Mouse (Mus musculus) midbrain, embryonic 10.5 days (tissue): ENCODE data around the gene Xlr3c. TPM values are rescaled to one million over a fixed set of nuclear protein-coding genes. Genes with fewer than 3 reads are reported as not detected.
"Not testable (repeated sequence)": the region's sequence is repeated elsewhere in the genome, so short reads cannot be mapped to it uniquely, and the experiment has no call there.

ENCODE experiments used
- DNase-seq: peaks from one replicate; pipeline ENCODE4 v3.0.0-alpha.2; 2017; ENCODE audit warnings: low spot score
- H3K27ac ChIP-seq: fragments of 300-500 bp; sonication (generic); replicated peaks from 2 replicates; pipeline ENCODE4 v1.5.1; 2016; ENCODE audit warnings: mild to moderate bottlenecking
- H3K27me3 ChIP-seq: fragments of 300-500 bp; sonication (generic); 2 replicates; pipeline ENCODE4 v1.6.1; 2016; ENCODE audit warnings: low read depth, mild to moderate bottlenecking; ENCODE audit not compliant: poor library complexity, severe bottlenecking
- H3K36me3 ChIP-seq: fragments of 300-500 bp; sonication (generic); 2 replicates; pipeline ENCODE4 v1.6.1; 2016; ENCODE audit warnings: mild to moderate bottlenecking, moderate library complexity
- H3K4me1 ChIP-seq: fragments of 300-500 bp; sonication (generic); 2 replicates; pipeline ENCODE4 v1.6.1; 2016
- H3K4me3 ChIP-seq: fragments of 300-500 bp; sonication (generic); 2 replicates; pipeline ENCODE4 v1.5.1; 2016; ENCODE audit warnings: mild to moderate bottlenecking, moderate library complexity
- H3K9me3 ChIP-seq: fragments of 300-500 bp; sonication (generic); replicated peaks from 2 replicates; pipeline ENCODE4 v1.6.1; 2016; ENCODE audit warnings: mild to moderate bottlenecking
- WGBS: fragments of 180-500 bp; shearing (Covaris S2); methylation state at CpG from one replicate; pipeline ENCODE4 v1.1.7; 2016; 5-methylcytosine and 5-hydroxymethylcytosine counted together
- polyA plus RNA-seq: library from polyadenylated mRNA; unstranded; fragments of >200 nt; fragmentation: Nextera tagmentation; extraction: Ambion mirVana; gene quantifications from 2 replicates; pipeline ENCODE4 v1.2.1, GENCODE M21; 2016

The Xlr3c gene
- polyA plus RNA-seq = not detected in 2 replicates

- H3K4me3 ChIP-seq, H3K36me3 ChIP-seq, H3K27me3 ChIP-seq, H3K9me3 ChIP-seq, H3K4me1 ChIP-seq, H3K27ac ChIP-seq, DNase-seq: not testable (repeated sequence)
- 90% methylated on average over 14 of the region's 14 CpGs for WGBS
Measured at GRCm38 (mm10) chrX:73265270-73265669, at the start of gene Xlr3c. Gene Xlr3c (minus strand): TSS chrX:73265390.

- DNase-seq = no peak
- 48% methylated on average over 3 of the region's 3 CpGs for WGBS
- H3K4me3 ChIP-seq = no peak overlapping the region
Measured at GRCm38 (mm10) chrX:73312522-73312921, 47.3 kb upstream of the Xlr3c start.

GRCm38 (mm10) chrX:73295745-73296144 lies 30.6 kb upstream of the Xlr3c start:
- H3K4me1 ChIP-seq, H3K4me3 ChIP-seq, H3K9me3 ChIP-seq, H3K27me3 ChIP-seq, DNase-seq, H3K36me3 ChIP-seq, H3K27ac ChIP-seq: not testable (repeated sequence)
- whole genome bisulfite sequencing = 84% methylated on average over 8 of the region's 10 CpGs

More at GRCm38 (mm10) chrX:73312522-73312921, 47.3 kb upstream of the Xlr3c start:
- no peaks in the 10 kb centered on the region for H3K36me3 ChIP-seq
- peaks cover 4% of the 10 kb centered on the region; the same call in 1 of the 2 replicates for H3K27me3 ChIP-seq
- H3K27ac ChIP-seq = no peak overlapping the region
- no peaks in the 10 kb centered on the region for H3K9me3 ChIP-seq
- H3K4me1 ChIP-seq = no peaks in the 10 kb centered on the region

GRCm38 (mm10) chrX:73292876-73293275 lies 27.7 kb upstream of the Xlr3c start, which contains the start of the genes Xlr5a and Xlr5c:
Gene Xlr5a (minus strand): TSS chrX:73292976.
Gene Xlr5c (minus strand): TSS chrX:73292976.
- not testable (repeated sequence) for H3K36me3 ChIP-seq, H3K27me3 ChIP-seq, H3K27ac ChIP-seq, DNase-seq, H3K4me3 ChIP-seq, H3K4me1 ChIP-seq, H3K9me3 ChIP-seq
- 91% methylated on average over 15 of the region's 17 CpGs for WGBS

- 89% methylated on average over 1 of the region's 2 CpGs for WGBS
Measured at GRCm38 (mm10) chrX:73262428-73262827, 2.8 kb downstream of the Xlr3c start.

GRCm38 (mm10) chrX:73242821-73243325 lies 22.3 kb downstream of the Xlr3c start, which contains the start of gene Xlr4c:
Gene Xlr4c (minus strand): TSS chrX:73243130.
- H3K4me3 ChIP-seq, H3K27ac ChIP-seq, DNase-seq, H3K36me3 ChIP-seq, H3K9me3 ChIP-seq, H3K27me3 ChIP-seq, H3K4me1 ChIP-seq: not testable (repeated sequence)
- 84% methylated on average over 14 of the region's 14 CpGs for WGBS

More at GRCm38 (mm10) chrX:73262428-73262827, 2.8 kb downstream of the Xlr3c start:
- H3K36me3 ChIP-seq, H3K27ac ChIP-seq, H3K4me1 ChIP-seq, H3K9me3 ChIP-seq, DNase-seq, H3K4me3 ChIP-seq, H3K27me3 ChIP-seq: not testable (repeated sequence)

GRCm38 (mm10) chrX:73229288-73229687 lies 35.9 kb downstream of the Xlr3c start:
- WGBS = 41% methylated on average over 3 of the region's 3 CpGs

GRCm38 (mm10) chrX:73228606-73229214 lies 36.5 kb downstream of the Xlr3c start:
- Histone ChIP-seq H3K4me3 (peak overlapping the region; percentile 72), H3K27ac (peak overlapping the region; percentile 88), H3K36me3 (no peaks in the 10 kb centered on the region), H3K9me3 (no peaks in the 10 kb centered on the region), H3K27me3 (peaks cover 20% of the 10 kb centered on the region), H3K4me1 (peaks cover 8% of the 10 kb centered on the region)
- 20% methylated on average over 41 of the region's 51 CpGs for WGBS
- peak; percentile 40 for DNase-seq

More at GRCm38 (mm10) chrX:73229288-73229687, 35.9 kb downstream of the Xlr3c start:
- peak overlapping the region; percentile 88; the same call in 1 of the 2 replicates for H3K27ac ChIP-seq
- H3K4me3 ChIP-seq = peak overlapping the region; percentile 72
- no peaks in the 10 kb centered on the region for H3K36me3 ChIP-seq
- H3K9me3 ChIP-seq = no peaks in the 10 kb centered on the region
- H3K4me1 ChIP-seq = peaks cover 8% of the 10 kb centered on the region
- DNase-seq = no peak
- H3K27me3 ChIP-seq = peaks cover 20% of the 10 kb centered on the region

GRCm38 (mm10) chrX:73227914-73228605 lies 37.1 kb downstream of the Xlr3c start, which contains the start of gene F8a:
Gene F8a (plus strand): TSS chrX:73228291.
- H3K27ac ChIP-seq = peak within 1 kb of the TSS; percentile 88
- DNase-seq = peak; percentile 82
- WGBS = 15% methylated on average over 38 of the region's 39 CpGs
- peaks cover 8% of the 10 kb centered on the region for H3K4me1 ChIP-seq
- H3K9me3 ChIP-seq = no peaks in the 10 kb centered on the region
- no peaks in the 10 kb centered on the region for H3K36me3 ChIP-seq
- peaks cover 20% of the 10 kb centered on the region for H3K27me3 ChIP-seq
- H3K4me3 ChIP-seq = peak within 1 kb of the TSS; percentile 72

GRCm38 (mm10) chrX:73225365-73225764 lies 39.8 kb downstream of the Xlr3c start:
- Histone ChIP-seq H3K27me3 (peaks cover 20% of the 10 kb centered on the region), H3K4me1 (peaks cover 8% of the 10 kb centered on the region), H3K36me3 (no peaks in the 10 kb centered on the region), H3K9me3 (no peaks in the 10 kb centered on the region), H3K4me3 (no peak overlapping the region), H3K27ac (no peak overlapping the region)
- 53% methylated on average over 1 of the region's 1 CpGs for WGBS
- DNase-seq = no peak

GRCm38 (mm10) chrX:73213819-73214564 lies 51.2 kb downstream of the Xlr3c start, which contains the start of gene Xlr4b:
Gene Xlr4b (plus strand): TSS chrX:73214333.
- H3K36me3 ChIP-seq, H3K27me3 ChIP-seq, DNase-seq, H3K4me1 ChIP-seq, H3K9me3 ChIP-seq, H3K4me3 ChIP-seq, H3K27ac ChIP-seq: not testable (repeated sequence)
- WGBS = 82% methylated on average over 19 of the region's 19 CpGs
